Mouse (Mus musculus) spleen, embryonic (tissue): ENCODE data around the gene Spag8.

ENCODE experiments used
- CTCF ChIA-PET: fragments of 350-600 bp; sonication (Branson Sonifier 250); formaldehyde crosslinking; loops from one replicate; lab custom pipeline; 2022; lab: Charles Lee

Gene Spag8

DNA sequence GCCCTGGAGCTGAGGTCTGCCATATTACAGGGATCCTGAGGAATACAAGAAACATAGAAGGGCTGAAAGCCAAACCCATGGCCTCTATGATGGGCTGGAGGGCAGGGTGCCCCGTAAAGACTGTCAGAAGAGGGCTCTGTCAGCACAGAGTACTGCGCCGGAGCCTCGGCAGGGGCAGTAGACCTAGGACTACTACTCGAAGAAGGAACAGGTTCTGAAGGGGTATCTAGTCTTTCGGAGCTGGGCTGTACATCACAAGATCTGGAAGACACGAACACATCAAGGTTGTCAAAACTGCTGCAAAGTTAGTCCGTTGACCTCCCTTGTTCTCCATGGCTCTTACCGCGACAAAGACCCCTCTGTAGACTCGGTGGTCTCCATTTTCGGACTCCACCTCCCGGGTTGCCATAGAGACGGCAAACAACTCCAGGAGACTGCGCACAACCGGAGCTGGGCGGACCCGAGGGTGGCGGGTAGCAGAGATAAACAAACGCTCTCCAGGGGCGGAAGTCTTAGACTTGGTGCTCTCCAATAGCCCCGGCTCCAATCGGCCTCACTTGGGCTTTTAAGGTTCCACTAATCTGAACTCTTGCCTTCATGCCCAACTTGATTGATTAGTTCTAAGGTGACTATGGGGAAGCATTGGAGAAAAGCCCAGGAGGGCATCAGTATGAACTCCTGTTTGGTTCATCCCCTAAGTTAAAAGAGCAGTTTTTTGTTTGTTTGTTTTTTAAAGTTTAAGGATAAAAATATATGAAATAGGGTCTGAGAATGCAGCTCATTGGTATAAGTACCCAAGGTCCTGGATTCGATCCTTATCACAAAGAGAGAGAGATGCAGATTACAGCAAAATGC lies at the start of gene Spag8:
TSS of gene Spag8 (minus strand) at position 434 of the 855 bp plus-strand sequence.
- CTCF ChIA-PET, result no interaction called here

DNA sequence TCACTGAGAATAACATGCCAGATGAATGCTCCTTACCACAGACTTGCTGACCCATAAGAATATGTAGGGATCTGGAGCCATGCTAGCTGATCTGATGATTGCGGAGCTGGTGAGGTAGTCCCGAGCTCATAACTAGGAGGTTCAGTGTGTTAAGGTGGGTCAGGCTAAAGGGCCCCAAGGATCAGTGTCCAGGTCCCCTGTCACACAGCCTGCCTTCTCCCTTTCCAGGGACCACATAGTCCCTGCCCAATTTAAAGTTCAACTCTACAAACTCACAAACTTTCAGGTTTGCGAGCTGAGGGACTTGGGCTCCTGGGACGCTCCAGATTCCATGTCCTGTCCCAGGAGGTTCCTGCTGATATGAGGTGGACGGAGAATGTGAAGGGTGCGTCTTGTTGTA lies 47.3 kb upstream of the Spag8 start, which contains the start of gene Olfr70:
TSS of gene Olfr70 (minus strand) at position 101 of the 400 bp plus-strand sequence.
- CTCF ChIA-PET, result no interaction called here

DNA sequence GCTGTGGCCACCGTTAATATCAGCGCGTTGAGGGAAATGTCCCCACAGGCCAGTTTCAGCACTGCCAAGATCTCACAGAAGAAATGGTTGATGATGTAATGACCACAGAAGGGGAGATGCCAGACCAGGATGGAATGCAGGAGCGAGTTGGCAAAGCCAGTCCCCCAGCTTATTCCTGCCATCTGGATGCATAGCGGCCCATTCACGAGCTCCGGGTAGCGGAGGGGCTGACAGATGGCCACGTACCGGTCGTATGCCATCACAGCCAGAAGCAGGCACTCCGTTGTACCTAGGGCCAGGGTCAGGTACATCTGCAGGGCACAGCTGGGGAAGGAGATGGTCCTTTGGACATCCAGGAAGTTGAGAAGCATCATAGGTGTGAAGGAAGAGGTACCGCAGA lies 43.2 kb upstream of the Spag8 start:
- CTCF ChIA-PET, result no interaction called here

DNA sequence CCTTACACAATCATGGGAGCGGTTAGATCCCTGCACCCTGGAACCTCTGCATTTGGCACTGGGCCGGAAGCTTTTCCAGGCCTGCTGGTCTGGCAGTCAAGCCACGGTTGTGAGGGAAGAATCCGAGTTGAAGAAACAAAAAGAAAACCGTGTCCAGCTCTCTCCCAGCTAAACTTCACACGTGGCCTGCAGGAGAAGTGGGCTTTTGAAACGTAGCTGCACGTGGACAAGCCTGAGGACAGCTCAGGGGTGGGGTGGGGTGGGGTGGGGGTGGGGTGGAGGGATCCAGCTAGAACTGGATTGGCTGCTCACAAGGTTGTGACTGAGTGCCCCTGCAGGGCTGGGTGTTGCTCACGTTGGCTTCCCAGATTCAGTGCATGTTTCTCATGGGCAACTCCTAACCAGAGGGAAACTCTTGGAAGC lies 41.9 kb upstream of the Spag8 start:
- CTCF ChIA-PET, result no interaction called here

DNA sequence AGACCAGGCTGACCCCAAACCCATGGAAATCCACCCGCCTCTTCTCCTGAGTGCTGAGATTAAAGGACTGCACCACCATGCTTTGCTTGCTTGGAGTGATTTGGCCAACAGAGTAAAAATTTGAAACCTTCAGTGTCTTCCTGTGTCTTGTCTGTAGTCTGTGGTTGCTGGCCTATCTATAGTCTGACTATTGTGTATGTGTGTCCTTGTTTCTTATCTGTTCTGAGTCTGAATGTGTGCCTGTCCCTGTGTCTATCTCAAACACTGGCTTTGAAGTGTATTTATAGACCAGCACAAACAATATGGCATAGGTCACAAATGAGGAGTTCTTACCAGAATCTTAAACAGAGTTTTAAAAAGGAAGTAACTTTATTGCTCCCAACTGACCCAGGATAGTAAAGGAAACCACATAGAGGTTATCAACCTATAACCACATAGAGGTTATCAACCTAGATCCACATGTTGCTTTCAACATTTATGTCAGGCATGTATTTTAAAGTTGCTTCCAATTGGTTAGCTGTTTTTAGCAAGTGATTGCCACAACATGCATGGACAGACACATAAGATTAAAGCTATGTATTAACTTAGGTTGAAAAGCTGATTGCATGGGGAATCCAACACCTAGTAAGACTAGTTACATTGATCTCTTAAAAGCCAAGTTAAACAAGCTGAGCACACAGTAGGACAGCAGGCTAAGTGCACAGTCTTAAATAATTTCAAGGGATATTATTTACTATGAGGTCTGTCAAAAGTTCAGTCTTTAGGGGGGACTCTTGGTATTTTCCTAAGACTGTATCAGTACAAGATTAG lies 41.2 kb upstream of the Spag8 start:
- CTCF ChIA-PET, result no interaction called here

DNA sequence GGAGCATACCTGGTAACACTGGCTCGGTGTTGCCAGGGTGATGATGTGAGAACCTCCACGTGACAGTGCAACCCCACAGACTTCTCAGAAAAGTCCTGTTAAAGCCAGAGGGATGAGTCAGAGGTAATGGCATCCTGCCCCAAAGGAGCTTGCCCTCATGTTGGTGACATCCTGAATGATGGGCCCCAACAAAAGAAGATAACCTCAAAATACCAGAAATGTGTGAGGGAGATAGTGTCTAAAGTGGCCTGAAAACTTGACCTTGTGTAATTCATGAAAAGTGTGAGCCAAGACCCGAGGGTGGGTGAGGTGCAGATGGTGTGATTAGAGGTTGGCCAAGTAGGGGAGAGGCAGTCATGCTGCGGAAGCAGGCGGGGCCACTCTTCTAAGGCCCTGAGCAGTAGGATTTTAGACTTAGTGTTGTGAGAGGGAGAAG lies 40.4 kb upstream of the Spag8 start:
- CTCF ChIA-PET, result no interaction called here

DNA sequence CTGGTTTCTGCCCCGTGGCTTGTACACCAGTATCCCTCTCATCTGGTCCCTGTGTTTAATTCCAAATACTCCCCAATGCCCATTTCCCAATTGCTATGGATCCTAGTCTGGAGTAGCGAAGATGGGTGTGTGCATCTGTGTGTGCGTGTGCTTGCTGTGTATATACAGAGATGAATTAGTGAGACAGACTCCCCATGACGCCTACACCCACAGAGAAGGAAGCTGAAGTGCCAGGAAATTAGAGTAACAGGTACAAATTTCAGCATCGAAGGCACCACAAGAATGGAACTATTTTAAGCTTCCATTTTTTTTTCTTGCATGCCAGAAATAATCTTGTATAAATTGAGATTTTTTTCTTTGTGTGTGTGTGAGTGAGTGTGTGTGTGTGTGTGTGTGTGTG lies 37.6 kb upstream of the Spag8 start:
- CTCF ChIA-PET, result no interaction called here

DNA sequence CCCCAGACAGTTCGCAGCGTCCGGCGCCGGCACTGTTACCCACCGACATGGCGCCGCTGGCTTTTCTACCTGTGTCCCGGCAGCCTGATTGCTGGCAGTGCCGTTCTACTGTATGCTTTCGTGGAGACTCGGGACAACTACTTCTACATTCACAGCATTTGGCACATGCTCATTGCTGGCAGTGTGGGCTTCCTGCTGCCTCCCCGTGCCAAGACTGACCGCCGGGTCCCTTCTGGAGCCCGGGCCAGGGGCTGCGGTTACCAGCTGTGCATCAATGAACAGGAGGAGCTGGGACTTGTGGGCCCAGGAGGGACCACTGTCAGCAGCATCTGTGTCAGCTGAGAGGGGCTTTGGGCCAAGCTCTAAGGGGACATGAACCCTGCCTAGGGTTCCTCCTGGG lies 36.6 kb upstream of the Spag8 start:
- CTCF ChIA-PET, result no interaction called here

DNA sequence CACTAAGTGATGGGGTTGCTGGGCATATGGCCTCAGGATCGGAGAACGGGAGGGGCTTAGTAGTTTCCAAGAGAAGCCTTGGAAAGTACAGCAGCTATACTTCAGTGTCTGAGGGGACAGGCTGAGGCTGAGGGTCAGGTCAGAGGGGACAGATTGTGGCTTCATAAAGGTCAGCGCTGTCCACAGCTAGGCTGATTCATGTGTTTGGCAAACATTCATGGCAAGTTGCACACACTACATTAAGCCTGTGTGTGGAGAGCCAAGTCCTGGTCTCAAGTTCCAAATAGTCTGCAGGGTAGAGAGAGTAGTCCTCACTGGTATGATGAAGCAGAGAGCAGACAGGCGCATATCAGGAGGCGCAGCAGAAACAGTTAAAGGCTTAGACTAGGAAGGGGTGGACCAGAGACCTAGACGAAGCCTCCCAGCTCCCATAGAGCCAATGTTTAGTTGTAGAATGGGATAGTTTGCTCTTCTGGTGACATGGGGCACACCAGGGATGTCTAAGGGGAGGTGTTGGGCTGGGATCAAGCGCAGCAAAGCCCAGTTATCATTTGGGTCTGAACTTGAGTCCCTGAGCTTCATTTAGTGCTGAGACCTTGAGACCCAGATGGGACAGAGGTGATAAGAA lies 26.1 kb upstream of the Spag8 start:
- CTCF ChIA-PET, result no interaction called here

DNA sequence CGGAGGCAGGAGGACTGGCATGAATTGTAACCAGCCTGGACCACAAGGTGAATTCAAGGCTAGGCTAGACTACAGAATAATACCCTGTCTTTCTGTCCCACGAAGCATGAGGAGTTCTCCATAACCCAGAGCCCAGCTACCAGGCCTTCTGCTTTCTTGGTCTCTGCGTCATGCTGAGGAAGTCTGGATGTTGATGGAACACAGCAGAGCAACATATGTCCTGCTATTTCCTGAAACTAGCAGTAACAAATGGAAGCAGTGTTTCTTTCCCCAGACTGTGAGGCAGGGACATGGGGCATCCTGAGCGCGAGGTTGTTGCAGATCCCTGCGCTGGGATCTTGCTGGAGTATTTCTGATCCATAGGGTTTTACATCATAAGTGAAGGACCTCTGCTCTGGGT lies 25.1 kb upstream of the Spag8 start:
- CTCF ChIA-PET, result no interaction called here

DNA sequence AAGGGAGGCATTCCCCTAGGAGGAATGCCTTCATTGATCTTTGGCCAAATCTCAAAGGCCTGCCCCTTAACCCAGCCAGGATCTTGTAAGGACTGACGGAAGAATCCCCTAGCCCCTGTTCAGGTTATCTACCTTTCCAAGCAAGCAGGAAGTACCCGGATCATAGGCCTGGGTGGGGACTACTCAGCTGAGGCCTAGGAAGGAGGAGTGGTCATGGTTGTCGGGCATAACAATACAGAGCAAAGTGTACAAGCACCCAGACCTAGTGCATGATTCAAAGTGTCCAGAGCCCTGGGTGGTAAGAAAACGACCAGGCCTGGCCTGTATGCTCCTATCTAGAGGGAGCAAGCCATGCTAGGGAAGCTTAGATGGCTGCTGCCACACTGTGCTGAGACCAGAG lies 22.2 kb upstream of the Spag8 start:
- CTCF ChIA-PET, result no interaction called here

DNA sequence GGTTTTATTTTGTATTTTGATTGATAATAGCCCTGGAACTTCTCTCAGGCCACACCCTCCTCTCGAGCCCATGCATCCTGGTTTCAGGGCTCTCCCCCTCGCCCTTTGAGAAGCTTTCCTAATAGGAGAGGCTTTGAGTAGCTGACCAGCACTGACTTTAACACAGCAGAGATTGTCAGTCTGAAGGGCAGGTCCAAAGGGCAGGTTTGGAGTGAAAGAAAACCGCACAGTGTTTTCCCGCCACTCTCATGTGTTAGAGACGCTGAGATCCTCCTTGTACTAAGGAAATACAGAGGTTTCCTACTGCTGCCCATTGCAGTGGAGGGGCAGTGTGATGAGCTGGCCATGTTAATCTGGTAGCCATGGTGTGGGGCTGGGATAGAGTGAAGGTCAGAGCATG lies 21.6 kb upstream of the Spag8 start:
- CTCF ChIA-PET, result no interaction called here

DNA sequence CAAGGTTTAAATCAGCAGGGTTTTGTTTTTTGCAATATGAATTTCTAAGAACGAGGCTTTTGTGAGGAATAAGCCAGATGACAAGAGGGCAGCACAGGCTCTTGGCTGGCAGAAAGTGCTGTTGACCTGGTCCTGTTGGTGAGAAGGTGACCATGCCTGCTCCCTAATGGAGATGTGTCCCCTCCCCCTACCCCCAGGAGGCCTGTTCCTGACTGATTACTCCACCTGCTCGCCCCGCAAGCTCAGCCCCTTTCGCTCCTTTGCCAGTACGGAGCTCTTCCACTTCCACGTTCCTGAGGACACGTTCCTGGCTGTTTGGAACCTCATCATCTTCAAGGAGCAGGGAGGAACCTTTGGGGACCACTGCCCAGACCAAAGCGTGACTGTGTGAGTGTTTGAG lies 20.3 kb upstream of the Spag8 start:
- CTCF ChIA-PET, result no interaction called here

DNA sequence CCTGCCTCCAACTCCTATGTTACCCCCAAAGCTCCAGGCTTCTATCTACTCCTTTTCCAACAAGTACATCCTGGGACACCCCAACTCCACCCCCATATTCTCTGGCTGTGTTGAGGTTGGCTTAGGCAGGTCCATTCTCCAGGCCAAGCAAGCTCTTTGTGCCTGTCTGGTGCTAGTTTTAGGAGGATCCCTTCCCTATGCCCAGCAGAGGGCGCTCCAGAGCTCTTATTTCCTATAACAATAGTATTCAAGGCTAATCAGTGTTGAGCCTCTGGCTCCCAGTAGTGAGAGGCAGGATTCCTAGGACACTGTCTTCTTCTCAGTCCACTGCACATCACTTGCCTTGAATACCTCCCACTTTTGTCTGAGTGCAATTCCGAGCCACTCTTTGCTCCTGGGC lies 18.7 kb upstream of the Spag8 start:
- CTCF ChIA-PET, result interaction anchor here (1.0 kb wide), 1 partner anchor 39 kb away, joined by 8 read pairs; no protein-coding TSS in a partner anchor

DNA sequence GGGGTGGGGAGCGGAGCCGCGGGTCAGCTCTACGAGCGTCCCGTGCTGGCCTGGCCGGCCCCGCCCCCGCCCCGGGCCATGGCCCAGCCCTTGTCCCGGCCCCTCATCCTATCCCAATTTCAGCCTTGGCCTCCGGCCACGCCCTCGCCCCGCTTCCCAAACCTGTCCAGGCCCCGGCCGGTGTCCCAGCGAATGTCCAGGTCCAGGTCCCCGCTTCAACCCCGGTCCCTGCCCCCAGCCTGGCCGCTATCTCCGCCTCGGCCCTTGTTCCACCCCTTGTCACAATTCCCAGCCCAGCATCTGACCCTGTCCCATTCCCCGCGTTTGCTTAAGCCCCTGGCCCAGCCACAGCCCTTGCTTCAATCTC lies 16.0 kb upstream of the Spag8 start:
- CTCF ChIA-PET, result no interaction called here

DNA sequence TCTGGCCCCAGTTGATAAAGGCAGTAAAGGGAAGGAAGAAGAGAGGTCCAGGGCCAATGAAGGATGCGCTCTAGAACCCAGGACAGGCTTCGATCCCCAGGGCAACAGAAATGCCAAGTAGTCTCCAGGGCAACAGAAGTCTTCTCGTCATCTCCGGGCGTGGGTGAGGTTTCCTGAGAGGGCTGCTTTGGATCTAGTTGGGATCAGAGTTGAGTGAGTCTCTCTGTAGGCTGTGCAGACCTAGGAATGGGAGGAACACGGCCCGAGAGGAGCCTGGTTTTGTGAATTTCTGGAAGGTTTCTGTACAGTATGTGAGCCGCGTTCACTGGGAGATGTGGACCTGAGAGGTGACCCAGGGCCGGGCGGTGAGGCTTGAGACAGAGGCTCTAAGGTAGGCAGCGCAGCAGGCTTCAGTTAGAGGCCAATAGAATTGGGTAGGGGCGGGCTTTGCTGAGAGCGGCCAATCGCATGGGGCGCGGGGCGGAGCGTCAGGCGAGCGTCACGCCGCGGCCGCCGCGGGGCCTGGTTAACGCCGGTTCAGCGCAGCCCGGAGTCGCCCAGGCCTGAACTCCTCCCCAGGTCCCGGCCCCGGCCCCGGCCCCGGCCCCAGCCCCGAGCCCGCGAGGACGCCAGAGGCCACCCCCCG lies 15.5 kb upstream of the Spag8 start, which contains the start of the genes Tmem8b and Fam221b:
TSS of gene Tmem8b (plus strand) at position 190 of the 646 bp plus-strand sequence.
TSS of gene Fam221b (minus strand) at position 364 of the 646 bp plus-strand sequence.
- CTCF ChIA-PET, result no interaction called here

DNA sequence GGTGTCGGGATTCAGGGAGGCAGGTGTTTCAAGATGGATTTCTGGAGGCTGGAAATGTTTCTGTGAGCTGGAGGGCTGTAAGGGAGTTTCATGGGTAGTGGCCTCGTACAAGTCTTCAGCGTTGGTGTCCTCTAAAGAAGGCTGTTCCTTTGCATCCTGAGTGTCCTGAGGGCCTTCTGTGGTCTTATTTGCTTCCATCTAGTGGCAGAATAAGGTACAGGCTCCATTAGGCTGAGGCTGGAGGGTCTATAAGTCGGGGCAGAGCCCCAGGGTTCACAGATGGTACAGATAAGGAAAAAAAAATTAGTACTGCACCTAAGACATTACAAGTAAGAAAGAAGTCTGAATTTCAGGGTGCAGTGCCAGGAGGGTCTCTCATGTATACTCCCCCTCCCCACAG lies 13.0 kb upstream of the Spag8 start:
- CTCF ChIA-PET, result no interaction called here

DNA sequence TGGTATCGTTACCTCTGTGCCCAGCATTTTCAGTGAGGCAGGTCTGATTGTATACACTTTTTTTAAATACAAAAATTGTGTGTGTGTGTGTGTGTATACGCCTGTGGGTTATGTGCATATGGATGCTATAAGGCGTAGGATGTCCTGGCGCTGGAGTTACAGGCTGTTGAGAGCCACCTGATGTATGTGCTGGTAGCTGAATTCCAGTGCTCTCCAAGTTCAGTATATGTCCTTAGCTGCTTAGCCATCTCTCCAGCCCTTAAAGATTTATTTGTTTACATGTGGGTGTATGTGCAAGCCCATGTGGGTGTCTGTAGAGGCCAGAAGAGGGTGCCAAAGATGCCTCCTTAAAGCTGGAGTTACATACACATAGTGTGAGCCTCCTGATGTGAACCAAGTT lies 3.8 kb upstream of the Spag8 start:
- CTCF ChIA-PET, result interaction anchor here (0.5 kb wide), 1 partner anchor 178 kb away, joined by 4 read pairs; no protein-coding TSS in a partner anchor

DNA sequence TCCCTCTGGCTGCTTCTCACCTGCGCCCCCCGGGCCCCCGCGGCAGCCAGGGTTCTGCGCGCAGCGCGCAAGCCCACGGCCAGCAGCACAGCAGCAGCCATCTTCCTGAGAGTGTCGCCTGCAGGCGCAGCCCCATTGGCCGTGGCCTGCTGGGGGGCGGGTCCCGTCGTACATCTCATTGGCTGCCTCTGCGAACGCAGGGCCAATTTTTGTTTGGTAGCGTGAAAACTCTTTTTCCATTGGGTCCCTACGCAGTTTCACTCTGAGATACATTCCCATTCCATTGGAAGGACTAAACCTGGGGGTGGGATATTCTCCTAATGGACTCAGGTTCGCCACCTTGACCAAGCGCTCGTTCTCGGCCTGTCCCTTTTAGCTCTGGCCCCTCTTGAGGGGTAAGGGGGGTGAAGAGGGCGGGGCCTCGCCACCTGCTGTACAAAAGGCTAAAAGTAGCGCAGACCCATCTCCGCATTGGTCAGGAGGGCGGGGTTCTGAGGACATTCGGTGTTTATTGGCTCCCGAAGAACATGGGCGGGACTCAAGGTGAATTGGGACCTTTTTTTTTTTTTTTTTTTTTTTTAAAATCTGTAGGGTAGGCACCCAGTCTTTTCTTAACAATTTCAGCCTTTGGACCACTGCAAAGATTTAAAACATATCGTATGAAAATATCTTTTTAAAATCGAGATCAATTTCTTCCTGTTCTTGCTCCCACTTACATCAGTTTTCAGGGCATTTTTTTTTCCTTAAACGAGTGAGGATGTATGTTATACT lies 3.1 kb upstream of the Spag8 start, which contains the start of gene Hint2:
TSS of gene Hint2 (minus strand) at position 128 of the 771 bp plus-strand sequence.
- CTCF ChIA-PET, result no interaction called here

DNA sequence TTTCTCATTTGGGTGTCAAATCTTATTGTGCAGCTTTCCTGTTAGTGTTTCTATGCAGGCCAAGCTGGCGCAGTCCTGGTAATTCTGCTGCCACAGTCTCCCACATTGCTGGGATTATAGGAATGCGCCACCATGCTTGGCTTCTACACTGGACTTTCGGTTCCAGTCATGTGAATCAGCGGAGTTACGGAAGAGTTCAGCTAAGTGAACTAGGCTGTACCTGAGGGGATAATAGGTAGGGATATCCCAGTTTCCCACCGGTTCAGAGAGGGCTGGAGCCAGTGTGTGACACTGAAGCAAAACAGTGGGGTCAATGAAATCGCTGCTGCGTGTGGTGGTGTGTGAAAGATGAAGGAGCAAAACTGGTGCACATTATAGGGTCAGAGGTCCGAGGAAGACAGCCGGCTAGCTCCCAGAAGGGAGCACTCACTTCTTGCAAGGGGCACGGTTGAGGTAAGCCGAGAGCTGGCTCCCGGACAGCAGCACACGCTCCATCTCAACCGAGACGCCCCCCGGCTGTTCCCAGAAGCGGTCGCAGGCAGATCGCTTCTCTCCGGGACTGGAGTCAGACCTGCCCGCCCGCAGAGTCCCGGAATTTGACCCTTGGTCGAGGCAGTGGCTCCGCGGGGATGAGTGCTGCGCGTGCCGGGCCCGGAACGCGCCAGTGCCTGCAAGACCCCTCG lies 2.4 kb upstream of the Spag8 start:
- CTCF ChIA-PET, result no interaction called here
